Comparison of ENCODE assay signal across 8 mouse cellular contexts in genomic region chr12:86912335-86913093, GRCm38 (mm10). TPM values are rescaled to one million over a fixed set of nuclear protein-coding genes. Genes with fewer than 3 reads are reported as not detected.
A peak's percentile ranks its signal among the peaks of the same experiment; 100 is the strongest.
DNase-seq lines count a peak whose midpoint lies in the region; ATAC-seq and TF ChIP-seq lines count a peak whose summit lies in the region.

No protein-coding gene starts in this region.

- in situ Hi-C loops in ES-E14 (cut with MboI; ENCODE audit: low sequenced_read_pairs in 2 of 2, unreplicated experiment in 2 of 2): no loop called here

- no peak for DNase-seq in heart, postnatal 4 days
- no peak for DNase-seq in ES-E14 (ENCODE audit: low read depth, low spot score)
- DNase-seq in forebrain, postnatal 0 days: no peak
- DNase-seq in adrenal gland, postnatal 4 days (ENCODE audit: low spot score in 2 of 2): no peak
- no peak for DNase-seq in cerebellum, adult 9-10 months
- DNase-seq in kidney, postnatal 25 days: no peak

- no peaks in the 10 kb centered on the region for H3K27me3 ChIP-seq in heart, embryonic 14.5 days (ENCODE audit: control insufficient read depth, insufficient read depth, low read length)
- no peaks in the 10 kb centered on the region for H3K27me3 ChIP-seq in forebrain, postnatal 0 days (ENCODE audit: insufficient read depth, low read length)
- peaks cover 16% of the 10 kb centered on the region for H3K27me3 ChIP-seq in midbrain, embryonic 13.5 days

- peaks cover 15 to 19% of the 10 kb centered on the region in 2 experiments; a peak in 3 of 4 replicates for H3K4me1 ChIP-seq in heart, embryonic 14.5 days (ENCODE audit: control insufficient read depth in 2 of 2, insufficient read depth in 2 of 2, low read length in 2 of 2)
- peaks cover 27 to 42% of the 10 kb centered on the region in 2 experiments for H3K4me1 ChIP-seq in ES-E14 (ENCODE audit: control insufficient read depth in 2 of 2, insufficient read depth in 2 of 2, low read length in 2 of 2, poor library complexity in 1 of 2)
- H3K4me1 ChIP-seq in forebrain, postnatal 0 days (ENCODE audit: insufficient read depth): peaks cover 11% of the 10 kb centered on the region
- H3K4me1 ChIP-seq in midbrain, embryonic 13.5 days (replicated peaks): peaks cover 46% of the 10 kb centered on the region

- no peaks in the 10 kb centered on the region for H3K9me3 ChIP-seq in heart, embryonic 14.5 days (ENCODE audit: control insufficient read depth, low read length)
- H3K9me3 ChIP-seq in ES-E14 (ENCODE audit: control insufficient read depth, insufficient read depth, low read depth, low read length): no peaks in the 10 kb centered on the region
- no peaks in the 10 kb centered on the region for H3K9me3 ChIP-seq in forebrain, postnatal 0 days (ENCODE audit: low read length)
- H3K9me3 ChIP-seq in midbrain, embryonic 13.5 days: no peaks in the 10 kb centered on the region

- 0 out of 4 replicates have a peak overlapping the region, but pooled peaks of 1 of the 2 experiments have one; percentile 9 for H3K27ac ChIP-seq in heart, embryonic 14.5 days (replicated peaks in 1 of 2; ENCODE audit: control insufficient read depth in 1 of 2, insufficient read depth in 1 of 2, low read depth in 2 of 2, low read length in 2 of 2)
- H3K27ac ChIP-seq in ES-E14 (ENCODE audit: insufficient read depth, low read depth, low read length, poor library complexity, severe bottlenecking): peak overlapping the region; percentile 96
- peak overlapping the region; percentile 93 for H3K27ac ChIP-seq in forebrain, postnatal 0 days (ENCODE audit: low read depth, low read length)
- H3K27ac ChIP-seq in midbrain, embryonic 13.5 days: peak overlapping the region; percentile 94

- no peak overlapping the region for H3K4me3 ChIP-seq in heart, embryonic 14.5 days (ENCODE audit: control insufficient read depth in 1 of 2, insufficient read depth in 1 of 2, low read depth in 1 of 2, low read length in 2 of 2)
- H3K4me3 ChIP-seq in ES-E14 (ENCODE audit: insufficient read depth in 1 of 2, low read depth in 1 of 2, low read length in 2 of 2, poor library complexity in 1 of 2, severe bottlenecking in 1 of 2): peak overlapping the region; percentile 48 to 60
- H3K4me3 ChIP-seq in forebrain, postnatal 0 days (ENCODE audit: low read depth, low read length): no peak overlapping the region
- H3K4me3 ChIP-seq in midbrain, embryonic 13.5 days (replicated peaks): no peak overlapping the region

- ATAC-seq in heart, embryonic 14.5 days (ENCODE audit: insufficient number of reproducible peaks, insufficient read depth, low FRiP score, low read depth): no peak
- ATAC-seq in forebrain, postnatal 0 days: no peak
- peak; percentile 28 for ATAC-seq in midbrain, embryonic 13.5 days

- no peak for TF ChIP-seq CTCF in forebrain, postnatal 0 days (IDR thresholded peaks at IDR 0.05; ENCODE audit: low read depth)

- 8% methylated on average over 22 of the region's 22 CpGs for WGBS in heart, embryonic 14.5 days
- WGBS in forebrain, postnatal 0 days: 12% methylated on average over 22 of the region's 22 CpGs
- 9% methylated on average over 22 of the region's 22 CpGs for WGBS in midbrain, embryonic 13.5 days

- H3K36me3 ChIP-seq in heart, embryonic 14.5 days (ENCODE audit: control insufficient read depth, insufficient read depth, low read length): no peaks in the 10 kb centered on the region
- H3K36me3 ChIP-seq in ES-E14 (ENCODE audit: control insufficient read depth, insufficient read depth, low read length, poor library complexity, severe bottlenecking): no peaks in the 10 kb centered on the region
- no peaks in the 10 kb centered on the region for H3K36me3 ChIP-seq in forebrain, postnatal 0 days (ENCODE audit: insufficient read depth)
- no peaks in the 10 kb centered on the region for H3K36me3 ChIP-seq in midbrain, embryonic 13.5 days

- H3K4me2 ChIP-seq in heart, embryonic 14.5 days (ENCODE audit: low read length): peak overlapping the region; percentile 26
- H3K4me2 ChIP-seq in forebrain, postnatal 0 days (ENCODE audit: low read depth): no peak overlapping the region
- peak overlapping the region; percentile 22; the same call in 1 of the 2 replicates for H3K4me2 ChIP-seq in midbrain, embryonic 13.5 days (replicated peaks)

- H3K9ac ChIP-seq in heart, embryonic 14.5 days (ENCODE audit: low read length): no peak overlapping the region
- peak overlapping the region; percentile 80 for H3K9ac ChIP-seq in ES-E14 (ENCODE audit: insufficient read depth, low read depth, low read length, poor library complexity, severe bottlenecking)
- no peak overlapping the region for H3K9ac ChIP-seq in forebrain, postnatal 0 days
- 0 out of 2 replicates have a peak overlapping the region, but pooled peaks have one; percentile 3 for H3K9ac ChIP-seq in midbrain, embryonic 13.5 days (replicated peaks)

TF ChIP-seq in ES-E14, 5 proteins besides CTCF, POLR2A, EP300 and RAD21:
- TF ChIP-seq ZNF384 (IDR thresholded peaks at IDR 0.05; ENCODE audit: low read depth, low read length) (peak; percentile 86), ZC3H11A (IDR thresholded peaks at IDR 0.05; ENCODE audit: borderline replicate concordance, low read depth, low read length) (no peak), HCFC1 (IDR thresholded peaks at IDR 0.05; ENCODE audit: borderline replicate concordance, insufficient read depth, low read length) (no peak), CHD2 (IDR thresholded peaks at IDR 0.05; ENCODE audit: low read depth, low read length) (no peak), MAFK (IDR thresholded peaks at IDR 0.05; ENCODE audit: insufficient read depth, low read depth, low read length) (0 out of 2 replicates have a peak, but pooled peaks have one; percentile 5)

RNA-seq across cellular contexts. Expression of gene Irf2bpl, which starts 27.9 kb away (rescaled TPM):
- 32.8 and 36.1 TPM in 2 replicates for polyA plus RNA-seq in heart, embryonic 14.5 days (2014; fragmentation: Nextera tagmentation; extraction: Ambion mirVana)
- 10 to 100 TPM; 85.8 to 86.2 TPM for total RNA-seq in heart, postnatal 4 days (2021)
- total RNA-seq in ES-E14 (2012; rRNA removed): 39.5 and 43.2 TPM in 2 replicates
- total RNA-seq in forebrain, postnatal 0 days (2014; rRNA removed): 134 and 161 TPM in 2 replicates
- polyA plus RNA-seq in forebrain, postnatal 0 days (2015; fragmentation: Nextera tagmentation; extraction: Ambion mirVana): 86.3 and 95.7 TPM in 2 replicates
- polyA plus RNA-seq in midbrain, embryonic 13.5 days (2015; fragmentation: Nextera tagmentation; extraction: Ambion mirVana): 65.3 and 75.5 TPM in 2 replicates
- 10 to 100 TPM; 78.0 to 81.7 TPM for total RNA-seq in adrenal gland, postnatal 4 days (2021)

RNA-seq across cellular contexts. Expression of gene Cipc, which starts 34.3 kb away (rescaled TPM):
- polyA plus RNA-seq in heart, embryonic 14.5 days (2014; fragmentation: Nextera tagmentation; extraction: Ambion mirVana): 26.6 and 27.1 TPM in 2 replicates
- 10 to 100 TPM; 34.1 to 39.3 TPM for total RNA-seq in heart, postnatal 4 days (2021)
- total RNA-seq in ES-E14 (2012; rRNA removed): 26.5 and 27.6 TPM in 2 replicates
- total RNA-seq in forebrain, postnatal 0 days (2014; rRNA removed): 53.1 and 62.9 TPM in 2 replicates
- polyA plus RNA-seq in forebrain, postnatal 0 days (2015; fragmentation: Nextera tagmentation; extraction: Ambion mirVana): 28.4 and 38.1 TPM in 2 replicates
- 49.8 and 51.2 TPM in 2 replicates for polyA plus RNA-seq in midbrain, embryonic 13.5 days (2015; fragmentation: Nextera tagmentation; extraction: Ambion mirVana)
- 10 to 100 TPM; 21.7 to 23.5 TPM for total RNA-seq in adrenal gland, postnatal 4 days (2021)

Comparison
In these comparisons a context has a peak if more than half of its experiments do, and no peak if none do; other contexts are left out.
1. H3K4me3 ChIP-seq: peak in ES-E14 (2 of 2); none in heart, embryonic 14.5 days (0 of 2), forebrain, postnatal 0 days (single experiment) and midbrain, embryonic 13.5 days (single experiment).
2. H3K9ac ChIP-seq: peak in ES-E14 (single experiment) and midbrain, embryonic 13.5 days (single experiment); none in heart, embryonic 14.5 days (single experiment) and forebrain, postnatal 0 days (single experiment).